Mouse (Mus musculus) hindbrain, embryonic 16.5 days (tissue): ENCODE data around the gene Zfp704. TPM values are rescaled to one million over a fixed set of nuclear protein-coding genes. Genes with fewer than 3 reads are reported as not detected.

Experiments used
- ATAC-seq: fragments of 200-750 bp; cut with Nextera tagmentation; 2 replicates; pipeline ENCODE4 v1.8.0; 2017; ENCODE audit warnings: moderate TSS enrichment, moderate library complexity
- H3K27ac ChIP-seq: fragments of 300-500 bp; sonication (generic); 2 replicates; pipeline ENCODE4 v1.5.1; 2014; ENCODE audit warnings: low read depth, mild to moderate bottlenecking, control low read depth, low read length, moderate library complexity
- H3K27me3 ChIP-seq: fragments of 300-500 bp; sonication (generic); replicated peaks from 2 replicates; pipeline ENCODE4 v1.6.1; 2014; ENCODE audit warnings: low read length; ENCODE audit not compliant: control insufficient read depth, insufficient read depth
- H3K36me3 ChIP-seq: fragments of 300-500 bp; sonication (generic); 2 replicates; pipeline ENCODE4 v1.6.1; 2014; ENCODE audit warnings: mild to moderate bottlenecking, low read length, moderate library complexity, mixed read lengths; ENCODE audit not compliant: control insufficient read depth, insufficient read depth
- H3K4me1 ChIP-seq: fragments of 300-500 bp; sonication (generic); 2 replicates; pipeline ENCODE4 v1.6.1; 2014; ENCODE audit warnings: low read depth, low read length; ENCODE audit not compliant: control insufficient read depth, insufficient read depth
- H3K4me2 ChIP-seq: fragments of 300-500 bp; sonication (generic); 2 replicates; pipeline ENCODE4 v1.6.1; 2014; ENCODE audit warnings: mild to moderate bottlenecking, low read length, control low read depth, moderate library complexity
- H3K4me3 ChIP-seq: fragments of 300-500 bp; sonication (generic); 2 replicates; pipeline ENCODE4 v1.5.1; 2014; ENCODE audit warnings: mild to moderate bottlenecking, low read length, control low read depth, moderate library complexity
- H3K9ac ChIP-seq: fragments of 300-500 bp; sonication (generic); 2 replicates; pipeline ENCODE4 v1.6.1; 2014; ENCODE audit warnings: low read depth, mild to moderate bottlenecking, control low read depth, low read length, moderate library complexity
- H3K9me3 ChIP-seq: fragments of 300-500 bp; sonication (generic); 2 replicates; pipeline ENCODE4 v1.6.1; 2014; ENCODE audit warnings: mild to moderate bottlenecking, low read length, moderate library complexity; ENCODE audit not compliant: control insufficient read depth
- WGBS: fragments of 180-500 bp; shearing (Covaris S2); extraction: QIAGEN DNeasy Blood & Tissue Kit; methylation state at CpG from one replicate; pipeline ENCODE4 v1.1.7; 2014; 5-methylcytosine and 5-hydroxymethylcytosine counted together
- polyA plus RNA-seq: library from polyadenylated mRNA; unstranded; fragments of >200 nt; fragmentation: Nextera tagmentation; extraction: Ambion mirVana; gene quantifications from 2 replicates; pipeline ENCODE4 v1.2.1, GENCODE M21; 2015

Zfp704 gene
- polyA plus RNA-seq, 1 experiment from 2014 or later = 13.3 TPM

DNA sequence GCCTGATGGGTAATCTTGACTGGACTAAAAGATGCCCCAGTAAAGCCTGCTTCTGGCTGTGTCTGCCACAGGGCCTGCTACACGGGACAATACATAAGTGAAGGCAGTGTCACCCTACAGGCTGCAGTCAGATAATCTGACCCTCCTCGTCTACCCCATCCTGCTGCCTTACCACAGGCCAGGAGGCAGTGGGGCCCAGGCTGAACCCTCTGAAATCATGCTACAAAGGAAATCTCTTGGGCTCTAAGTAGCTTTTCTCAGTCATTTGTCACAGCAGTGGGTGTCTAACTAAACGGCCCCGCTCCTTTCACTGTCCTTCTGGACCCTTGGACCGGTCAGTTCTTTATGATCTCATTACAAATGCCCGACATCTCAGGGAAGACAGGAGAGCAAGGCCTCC lies 208.2 kb downstream of the Zfp704 start:
- WGBS = 49% methylated on average over 6 of the region's 6 CpGs
- Histone ChIP-seq H3K9me3 (no peaks in the 10 kb centered on the region), H3K36me3 (no peaks in the 10 kb centered on the region), H3K27ac (no peak overlapping the region), H3K4me1 (peaks cover 32% of the 10 kb centered on the region), H3K27me3 (no peaks in the 10 kb centered on the region), H3K4me3 (no peak overlapping the region), H3K9ac (no peak overlapping the region), H3K4me2 (no peak overlapping the region)
- ATAC-seq = no peak

DNA sequence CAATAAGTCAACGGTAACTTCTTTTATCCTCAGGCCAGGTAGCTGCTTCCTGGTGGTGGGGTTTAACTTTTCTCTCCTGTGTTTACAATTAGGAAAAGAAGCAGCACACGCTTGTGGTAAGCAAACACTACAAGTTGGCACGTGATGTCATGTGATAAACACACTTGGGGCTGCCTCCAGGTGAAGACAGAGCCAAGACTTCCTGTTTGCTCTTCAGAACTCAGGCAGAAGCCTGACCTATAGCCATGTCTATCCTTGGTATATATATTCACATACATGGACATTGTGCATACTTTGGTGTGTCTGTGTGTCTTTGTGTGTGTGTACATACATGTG lies 209.0 kb downstream of the Zfp704 start:
- 64% methylated on average over 3 of the region's 3 CpGs for WGBS

DNA sequence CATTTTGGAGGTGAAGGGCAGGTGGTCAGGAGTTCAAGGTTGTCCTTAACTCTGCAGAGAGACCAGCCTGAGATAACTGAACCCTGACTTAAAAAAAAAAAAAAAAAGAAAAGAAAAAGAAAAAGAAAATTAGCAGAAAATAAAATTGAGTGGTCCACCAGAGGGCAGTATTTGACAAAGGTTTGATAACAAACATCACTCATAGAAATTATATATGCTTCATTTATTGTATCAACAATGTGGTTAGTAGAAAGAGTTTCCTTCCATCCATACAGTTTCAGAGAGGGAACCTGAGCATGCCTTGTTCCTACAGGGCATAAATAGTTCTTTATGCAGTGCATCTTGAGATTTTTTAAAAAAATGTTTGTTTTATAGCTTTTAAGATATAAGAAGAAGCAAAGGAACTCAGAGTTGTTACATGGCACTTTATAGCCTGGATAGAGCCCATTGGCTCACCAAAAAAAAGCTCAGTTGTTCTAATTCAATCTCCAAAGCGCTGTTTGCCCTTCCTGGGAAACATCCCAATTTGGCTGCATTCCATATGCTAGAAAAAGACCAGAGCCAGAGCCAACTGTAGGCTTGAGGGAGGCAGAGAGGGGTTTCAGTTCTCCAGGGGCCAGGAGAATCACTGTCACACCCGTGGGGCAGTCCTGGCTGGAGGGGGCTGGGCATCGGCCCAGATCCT lies 209.5 kb downstream of the Zfp704 start:
- ATAC-seq = peak; percentile 79
- 45% methylated on average over 3 of the region's 3 CpGs for WGBS
- H3K27me3 ChIP-seq = no peaks in the 10 kb centered on the region
- no peak overlapping the region for H3K4me3 ChIP-seq
- H3K36me3 ChIP-seq = no peaks in the 10 kb centered on the region
- H3K4me2 ChIP-seq = no peak overlapping the region
- H3K9ac ChIP-seq = no peak overlapping the region
- no peaks in the 10 kb centered on the region for H3K9me3 ChIP-seq
- peaks cover 32% of the 10 kb centered on the region for H3K4me1 ChIP-seq
- peak overlapping the region; percentile 48; the same call in 1 of the 2 replicates for H3K27ac ChIP-seq

More for the DNA sequence above, 209.0 kb downstream of the Zfp704 start:
- no peak overlapping the region for H3K4me2 ChIP-seq
- H3K36me3 ChIP-seq = no peaks in the 10 kb centered on the region
- H3K9me3 ChIP-seq = no peaks in the 10 kb centered on the region
- 0 out of 2 replicates have a peak, but pooled peaks have one; percentile 9 for ATAC-seq
- H3K4me1 ChIP-seq = peaks cover 32% of the 10 kb centered on the region
- no peak overlapping the region for H3K9ac ChIP-seq
- no peaks in the 10 kb centered on the region for H3K27me3 ChIP-seq
- no peak overlapping the region for H3K4me3 ChIP-seq
- no peak overlapping the region for H3K27ac ChIP-seq

- Histone ChIP-seq H3K36me3 (no peaks in the 10 kb centered on the region), H3K4me1 (peaks cover 25% of the 10 kb centered on the region), H3K27me3 (no peaks in the 10 kb centered on the region), H3K4me2 (no peak overlapping the region), H3K27ac (no peak overlapping the region), H3K9me3 (no peaks in the 10 kb centered on the region), H3K4me3 (no peak overlapping the region), H3K9ac (no peak overlapping the region)
- no peak for ATAC-seq
- 78% methylated on average over 5 of the region's 5 CpGs for WGBS
These were observed 211.6 kb downstream of the Zfp704 start for GRCm38 (mm10) chr3:9398271-9398670.
